Mouse (Mus musculus) small intestine, adult 2 months (tissue): ENCODE data around the gene Pard6a. TPM values are rescaled to one million over a fixed set of nuclear protein-coding genes. Genes with fewer than 3 reads are reported as not detected.

Experiments used
- H3K27ac ChIP-seq: fragments of 200-500 bp; 2 replicates; pipeline ENCODE4 v1.5.1; 2012; ENCODE audit warnings: low read depth, low read length, control low read depth, inconsistent platforms; ENCODE audit not compliant: insufficient read depth
- H3K27me3 ChIP-seq: fragments of 200-500 bp; 2 replicates; pipeline ENCODE4 v1.6.1; 2012; ENCODE audit warnings: mild to moderate bottlenecking, moderate library complexity, low read length, inconsistent platforms; ENCODE audit not compliant: control insufficient read depth, insufficient read depth
- H3K36me3 ChIP-seq: fragments of 200-500 bp; 2 replicates; pipeline ENCODE4 v1.6.1; 2012; ENCODE audit warnings: mild to moderate bottlenecking, low read length, control low read depth, inconsistent platforms; ENCODE audit not compliant: control insufficient read depth, insufficient read depth
- H3K4me1 ChIP-seq: fragments of 200-500 bp; 2 replicates; pipeline ENCODE4 v1.6.1; 2012; ENCODE audit warnings: low read length, inconsistent platforms, mixed read lengths; ENCODE audit not compliant: control insufficient read depth, insufficient read depth, insufficient read length
- H3K4me3 ChIP-seq: fragments of 200-500 bp; 2 replicates; pipeline ENCODE4 v1.5.1; 2012; ENCODE audit warnings: low read depth, mild to moderate bottlenecking, control low read depth, inconsistent platforms, low read length, moderate library complexity
- CTCF ChIP-seq: fragments of 200-500 bp; IDR thresholded peaks from 2 replicates; pipeline ENCODE4 v1.5.1; 2012; ENCODE audit warnings: low read depth, mild to moderate bottlenecking, control low read depth, inconsistent platforms, low read length, moderate library complexity, mixed read lengths; ENCODE audit not compliant: insufficient replicate concordance, insufficient read length; ENCODE audit errors: extremely low read depth
- POLR2A ChIP-seq: fragments of 200-500 bp; IDR thresholded peaks from 2 replicates; pipeline ENCODE4 v1.6.1; 2012; ENCODE audit warnings: low read depth, mild to moderate bottlenecking, control low read depth, inconsistent platforms, low read length, moderate library complexity
- WGBS: fragments of 180-500 bp; shearing (Covaris S2); methylation state at CpG from one replicate; pipeline ENCODE4 v1.1.7; 2018; 5-methylcytosine and 5-hydroxymethylcytosine counted together
- polyA plus RNA-seq: library from polyadenylated mRNA; depleted of rRNA; stranded (reverse); fragments of >200 nt; gene quantifications from 2 replicates; pipeline ENCODE4 v1.2.3, GENCODE M21; 2012

Pard6a gene
- polyA plus RNA-seq, 1 experiment = 7.2 TPM

GRCm38 (mm10) chr8:105702001-105702401 is 1.1 kb downstream of the Pard6a start:
- Histone ChIP-seq H3K27ac (no peak overlapping the region), H3K4me3 (peak overlapping the region; percentile 80), H3K4me1 (peaks cover 8% of the 10 kb centered on the region), H3K36me3 (peaks cover 7% of the 10 kb centered on the region; the same call in 1 of the 2 replicates), H3K27me3 (no peaks in the 10 kb centered on the region)
- TF ChIP-seq POLR2A = no peak
- no peak for TF ChIP-seq CTCF
- 72% methylated on average over 18 of the region's 18 CpGs for WGBS

GRCm38 (mm10) chr8:105702731-105703415 is 1.9 kb downstream of the Pard6a start:
- H3K27me3 ChIP-seq = no peaks in the 10 kb centered on the region
- WGBS = 94% methylated on average over 24 of the region's 24 CpGs
- H3K4me1 ChIP-seq = peaks cover 13% of the 10 kb centered on the region
- no peak overlapping the region for H3K27ac ChIP-seq
- H3K4me3 ChIP-seq = no peak overlapping the region
- peaks cover 4% of the 10 kb centered on the region; the same call in 1 of the 2 replicates for H3K36me3 ChIP-seq
- no peak for TF ChIP-seq CTCF
- no peak for TF ChIP-seq POLR2A

- no peaks in the 10 kb centered on the region for H3K36me3 ChIP-seq
- H3K27me3 ChIP-seq = no peaks in the 10 kb centered on the region
- peaks cover 16% of the 10 kb centered on the region for H3K4me1 ChIP-seq
- H3K27ac ChIP-seq = no peak overlapping the region
- TF ChIP-seq POLR2A (no peak), CTCF (no peak)
- no peak overlapping the region for H3K4me3 ChIP-seq
- 93% methylated on average over 34 of the region's 34 CpGs for WGBS
Measured at GRCm38 (mm10) chr8:105704146-105704812, 3.3 kb downstream of the Pard6a start.

DNA sequence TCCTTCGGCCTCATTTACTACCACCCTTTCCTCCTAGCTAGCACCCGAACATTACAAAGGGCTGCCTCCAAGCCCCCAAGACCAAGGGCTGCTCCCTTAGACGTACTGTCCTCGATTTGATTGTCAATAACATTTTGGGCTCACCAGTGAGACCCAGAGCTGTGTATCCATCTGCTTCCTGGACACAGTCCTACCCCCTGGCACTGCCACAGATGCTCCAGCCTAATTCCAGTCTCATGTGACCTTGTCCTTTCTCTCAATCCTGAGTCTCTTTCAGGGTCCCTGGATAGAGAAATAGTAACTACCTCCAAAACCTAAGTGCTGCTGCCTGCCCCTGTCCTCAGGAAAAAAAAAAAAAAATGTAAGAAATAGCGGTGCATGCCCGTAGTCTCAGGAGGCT is 4.0 kb downstream of the Pard6a start:
- no peak overlapping the region for H3K27ac ChIP-seq
- TF ChIP-seq CTCF = no peak
- TF ChIP-seq POLR2A = no peak
- peaks cover 16% of the 10 kb centered on the region for H3K4me1 ChIP-seq
- no peaks in the 10 kb centered on the region for H3K27me3 ChIP-seq
- no peak overlapping the region for H3K4me3 ChIP-seq
- no peaks in the 10 kb centered on the region for H3K36me3 ChIP-seq
- WGBS = 90% methylated on average over 6 of the region's 6 CpGs

DNA sequence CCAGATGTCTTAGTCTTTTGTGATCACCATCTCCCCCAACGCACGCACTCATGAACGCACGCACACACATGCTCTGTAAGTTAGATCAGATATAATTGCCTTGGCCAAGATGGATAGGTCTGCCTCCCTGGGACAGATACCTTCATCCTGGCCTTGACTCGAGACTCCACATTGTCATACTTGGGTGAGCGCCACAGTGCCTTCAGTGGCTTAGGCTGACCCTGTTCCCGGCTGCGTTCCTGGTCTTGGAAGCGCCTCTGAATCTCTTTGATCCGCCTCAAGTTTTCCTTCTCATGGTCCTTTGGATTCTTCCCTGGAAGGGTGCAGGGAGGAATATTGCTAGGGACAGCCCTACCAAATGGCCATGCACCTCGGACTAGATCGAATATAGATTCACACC is 5.5 kb downstream of the Pard6a start:
- H3K36me3 ChIP-seq = no peaks in the 10 kb centered on the region
- H3K4me3 ChIP-seq = no peak overlapping the region
- WGBS = 90% methylated on average over 12 of the region's 12 CpGs
- peaks cover 11% of the 10 kb centered on the region for H3K4me1 ChIP-seq
- no peak for TF ChIP-seq POLR2A
- no peak for TF ChIP-seq CTCF
- no peak overlapping the region for H3K27ac ChIP-seq
- H3K27me3 ChIP-seq = no peaks in the 10 kb centered on the region

GRCm38 (mm10) chr8:105707498-105708403 is 6.8 kb downstream of the Pard6a start, which contains the start of the genes 4933405L10Rik and Enkd1:
Gene 4933405L10Rik, plus strand, starts transcription at chr8:105707655.
Gene Enkd1, minus strand, starts transcription at chr8:105708210.
- H3K4me1 ChIP-seq = peaks cover 8% of the 10 kb centered on the region
- H3K27me3 ChIP-seq = no peaks in the 10 kb centered on the region
- no peak within 1 kb of the TSS for H3K27ac ChIP-seq
- TF ChIP-seq CTCF (no peak), POLR2A (no peak)
- H3K4me3 ChIP-seq = peak within 1 kb of the TSS; percentile 74
- 2% methylated on average over 55 of the region's 55 CpGs for WGBS
- no peaks in the 10 kb centered on the region for H3K36me3 ChIP-seq
